Mouse (Mus musculus) kidney, embryonic 16.5 days (tissue): Measurements from ENCODE around the gene Sfn. TPM values are rescaled to one million over a fixed set of nuclear protein-coding genes. Genes with fewer than 3 reads are reported as not detected.

Source experiments
- ATAC-seq: fragments of 200-750 bp; cut with Nextera tagmentation; 2 replicates; pipeline ENCODE4 v1.8.0; 2017; ENCODE audit warnings: moderate TSS enrichment; ENCODE audit not compliant: low FRiP score, low TSS enrichment
- H3K27ac ChIP-seq: fragments of 300-500 bp; sonication (generic); 2 replicates; pipeline ENCODE4 v1.5.1; 2014; ENCODE audit warnings: low read length
- H3K27me3 ChIP-seq: fragments of 300-500 bp; sonication (generic); 2 replicates; pipeline ENCODE4 v1.6.1; 2014; ENCODE audit warnings: low read length, control low read depth, mixed read lengths; ENCODE audit not compliant: insufficient read depth
- H3K36me3 ChIP-seq: fragments of 300-500 bp; sonication (generic); 2 replicates; pipeline ENCODE4 v1.6.1; 2014; ENCODE audit warnings: low read length, control low read depth, mixed read lengths; ENCODE audit not compliant: insufficient read depth
- H3K4me1 ChIP-seq: fragments of 300-500 bp; sonication (generic); 2 replicates; pipeline ENCODE4 v1.6.1; 2014; ENCODE audit warnings: low read length, control low read depth, mixed read lengths; ENCODE audit not compliant: insufficient read depth
- H3K4me2 ChIP-seq: fragments of 300-500 bp; sonication (generic); replicated peaks from 2 replicates; pipeline ENCODE4 v1.6.1; 2014; ENCODE audit warnings: low read depth, low read length
- H3K4me3 ChIP-seq: fragments of 300-500 bp; sonication (generic); 2 replicates; pipeline ENCODE4 v1.5.1; 2014; ENCODE audit warnings: mild to moderate bottlenecking, low read length
- H3K9ac ChIP-seq: fragments of 300-500 bp; sonication (generic); replicated peaks from 2 replicates; pipeline ENCODE4 v1.6.1; 2014; ENCODE audit warnings: low read length
- H3K9me3 ChIP-seq: fragments of 300-500 bp; sonication (generic); 2 replicates; pipeline ENCODE4 v1.6.1; 2016; ENCODE audit warnings: low read length, control low read depth
- WGBS: fragments of 180-500 bp; shearing (Covaris S2); extraction: QIAGEN DNeasy Blood & Tissue Kit; methylation state at CpG from one replicate; pipeline ENCODE4 v1.1.7; 2014; 5-methylcytosine and 5-hydroxymethylcytosine counted together
- polyA plus RNA-seq: library from polyadenylated mRNA; unstranded; fragments of >200 nt; fragmentation: Nextera tagmentation; extraction: Ambion mirVana; gene quantifications from 2 replicates; pipeline ENCODE4 v1.2.1, GENCODE M21; 2015

The Sfn gene
- polyA plus RNA-seq, 1 experiment from 2014 or later: 20.7 TPM

GRCm38 (mm10) chr4:133624830-133625229, 22.9 kb upstream of the Sfn start:
- Histone ChIP-seq H3K9me3 (no peaks in the 10 kb centered on the region), H3K27ac (peak overlapping the region; percentile 91), H3K9ac (no peak overlapping the region), H3K4me3 (no peak overlapping the region), H3K4me1 (peaks cover 23% of the 10 kb centered on the region), H3K36me3 (peaks cover 19% of the 10 kb centered on the region), H3K27me3 (no peaks in the 10 kb centered on the region), H3K4me2 (no peak overlapping the region)
- no peak for ATAC-seq
- 88% methylated on average over 7 of the region's 7 CpGs for WGBS

- Histone ChIP-seq H3K4me2 (no peak overlapping the region), H3K9me3 (no peaks in the 10 kb centered on the region), H3K4me3 (no peak overlapping the region), H3K27ac (no peak overlapping the region), H3K4me1 (peaks cover 23% of the 10 kb centered on the region), H3K9ac (no peak overlapping the region), H3K36me3 (peaks cover 22% of the 10 kb centered on the region), H3K27me3 (no peaks in the 10 kb centered on the region)
- no peak for ATAC-seq
- 78% methylated on average over 11 of the region's 11 CpGs for WGBS
Observed at GRCm38 (mm10) chr4:133622161-133622695, 20.3 kb upstream of the Sfn start.

- Histone ChIP-seq H3K27ac (no peak overlapping the region), H3K27me3 (no peaks in the 10 kb centered on the region), H3K4me3 (no peak overlapping the region), H3K36me3 (peaks cover 15% of the 10 kb centered on the region), H3K9ac (no peak overlapping the region), H3K4me1 (peaks cover 9% of the 10 kb centered on the region), H3K9me3 (no peaks in the 10 kb centered on the region), H3K4me2 (no peak overlapping the region)
- ATAC-seq: no peak
- 83% methylated on average over 8 of the region's 8 CpGs for WGBS
Observed at GRCm38 (mm10) chr4:133620668-133621067, 18.7 kb upstream of the Sfn start.

GRCm38 (mm10) chr4:133619473-133620136, 17.6 kb upstream of the Sfn start:
- Histone ChIP-seq H3K36me3 (peaks cover 12% of the 10 kb centered on the region), H3K9ac (no peak overlapping the region), H3K4me2 (no peak overlapping the region), H3K4me3 (no peak overlapping the region), H3K4me1 (0 out of 2 replicates have a peak, but pooled peaks cover 3% of the 10 kb centered on the region), H3K9me3 (no peaks in the 10 kb centered on the region), H3K27ac (no peak overlapping the region), H3K27me3 (no peaks in the 10 kb centered on the region)
- 76% methylated on average over 4 of the region's 4 CpGs for WGBS
- no peak for ATAC-seq

- no peaks in the 10 kb centered on the region for H3K27me3 ChIP-seq
- no peak overlapping the region for H3K4me2 ChIP-seq
- 86% methylated on average over 11 of the region's 11 CpGs for WGBS
- no peak overlapping the region for H3K27ac ChIP-seq
- H3K4me3 ChIP-seq: no peak overlapping the region
- H3K4me1 ChIP-seq: 0 out of 2 replicates have a peak, but pooled peaks cover 3% of the 10 kb centered on the region
- H3K9me3 ChIP-seq: no peaks in the 10 kb centered on the region
- no peak for ATAC-seq
- H3K9ac ChIP-seq: no peak overlapping the region
- H3K36me3 ChIP-seq: peaks cover 21% of the 10 kb centered on the region
Observed at GRCm38 (mm10) chr4:133617936-133618335, 16.0 kb upstream of the Sfn start.

- WGBS: 73% methylated on average over 10 of the region's 10 CpGs
- Histone ChIP-seq H3K4me2 (no peak overlapping the region), H3K4me1 (no peaks in the 10 kb centered on the region), H3K36me3 (peaks cover 34% of the 10 kb centered on the region), H3K9me3 (peaks cover 4% of the 10 kb centered on the region), H3K27me3 (no peaks in the 10 kb centered on the region), H3K27ac (no peak overlapping the region), H3K4me3 (no peak overlapping the region), H3K9ac (no peak overlapping the region)
- no peak for ATAC-seq
Observed at GRCm38 (mm10) chr4:133615416-133615815, 13.4 kb upstream of the Sfn start.

- Histone ChIP-seq H3K27ac (no peak overlapping the region), H3K9me3 (peaks cover 4% of the 10 kb centered on the region), H3K4me3 (no peak overlapping the region), H3K4me1 (no peaks in the 10 kb centered on the region), H3K27me3 (no peaks in the 10 kb centered on the region), H3K4me2 (no peak overlapping the region), H3K36me3 (peaks cover 34% of the 10 kb centered on the region), H3K9ac (no peak overlapping the region)
- no peak for ATAC-seq
- 88% methylated on average over 8 of the region's 8 CpGs for WGBS
Observed at GRCm38 (mm10) chr4:133614274-133614761, 12.3 kb upstream of the Sfn start.

GRCm38 (mm10) chr4:133613867-133614266, 11.9 kb upstream of the Sfn start:
- H3K4me2 ChIP-seq: no peak overlapping the region
- H3K4me1 ChIP-seq: no peaks in the 10 kb centered on the region
- no peak overlapping the region for H3K9ac ChIP-seq
- ATAC-seq: no peak
- peaks cover 34% of the 10 kb centered on the region for H3K36me3 ChIP-seq
- H3K27me3 ChIP-seq: no peaks in the 10 kb centered on the region
- H3K4me3 ChIP-seq: no peak overlapping the region
- H3K27ac ChIP-seq: no peak overlapping the region
- WGBS: 89% methylated on average over 4 of the region's 4 CpGs
- H3K9me3 ChIP-seq: peaks cover 4% of the 10 kb centered on the region

GRCm38 (mm10) chr4:133613026-133613425, 11.1 kb upstream of the Sfn start:
- no peak overlapping the region for H3K27ac ChIP-seq
- H3K9me3 ChIP-seq: peaks cover 4% of the 10 kb centered on the region
- H3K4me1 ChIP-seq: no peaks in the 10 kb centered on the region
- no peaks in the 10 kb centered on the region for H3K27me3 ChIP-seq
- H3K4me2 ChIP-seq: no peak overlapping the region
- H3K9ac ChIP-seq: no peak overlapping the region
- ATAC-seq: no peak
- WGBS: 95% methylated on average over 8 of the region's 8 CpGs
- H3K36me3 ChIP-seq: peaks cover 40% of the 10 kb centered on the region
- H3K4me3 ChIP-seq: no peak overlapping the region

- no peak overlapping the region for H3K9ac ChIP-seq
- WGBS: 97% methylated on average over 7 of the region's 7 CpGs
- no peak for ATAC-seq
- H3K4me2 ChIP-seq: no peak overlapping the region
- H3K4me3 ChIP-seq: no peak overlapping the region
- peaks cover 4% of the 10 kb centered on the region for H3K9me3 ChIP-seq
- peaks cover 37% of the 10 kb centered on the region for H3K36me3 ChIP-seq
- no peak overlapping the region for H3K27ac ChIP-seq
- no peaks in the 10 kb centered on the region for H3K27me3 ChIP-seq
- H3K4me1 ChIP-seq: no peaks in the 10 kb centered on the region
Observed at GRCm38 (mm10) chr4:133612416-133612815, 10.4 kb upstream of the Sfn start.
